In genomic region chr9:65700504-65700903, GRCm38 (mm10) we compare ENCODE assay signal across 27 mouse cellular contexts. TPM values are rescaled to one million over a fixed set of nuclear protein-coding genes. Genes with fewer than 3 reads are reported as not detected.
A peak's percentile ranks its signal among the peaks of the same experiment; 100 is the strongest.
DNase-seq lines count a peak whose midpoint lies in the region; ATAC-seq and TF ChIP-seq lines count a peak whose summit lies in the region.
"Had no signal": no experiment of that assay in that cellular context is flagged by ENCODE, and none has a peak within 500 bp of the region (broad histone marks: within the 10 kb centered on the region; RNA-seq: fewer than 3 reads in every experiment).

No protein-coding gene starts in this region.

- no peaks in the 10 kb centered on the region for H3K27me3 ChIP-seq in megakaryocyte, embryonic 14.5 days (replicated peaks)
- H3K27me3 ChIP-seq in MEL (ENCODE audit: control insufficient read depth in 1 of 2, insufficient read depth in 2 of 2, low read length in 2 of 2), result no peaks in the 10 kb centered on the region
- H3K27me3 ChIP-seq: CH12.LX; embryonic facial prominence, embryonic 13.5 days; embryonic facial prominence, embryonic 15.5 days; forebrain, embryonic 12.5 days; Patski had no signal

- peaks cover 44% of the 10 kb centered on the region for H3K4me1 ChIP-seq in megakaryocyte, embryonic 14.5 days
- peaks cover 2 to 5% of the 10 kb centered on the region in 2 experiments; a peak in 1 of 4 replicates for H3K4me1 ChIP-seq in MEL (ENCODE audit: control insufficient read depth in 1 of 2, insufficient read depth in 2 of 2, low read length in 2 of 2)
- H3K4me1 ChIP-seq: embryonic facial prominence, embryonic 13.5 days; embryonic facial prominence, embryonic 15.5 days; forebrain, embryonic 10.5 days had no signal

- peak overlapping the region; percentile 19 for H3K4me3 ChIP-seq in megakaryocyte, embryonic 14.5 days (replicated peaks)
- H3K4me3 ChIP-seq in MEL (ENCODE audit: control insufficient read depth in 1 of 2, insufficient read depth in 1 of 2, low read depth in 2 of 2, low read length in 2 of 2), result no peak overlapping the region
- H3K4me3 ChIP-seq: embryonic facial prominence, embryonic 13.5 days; embryonic facial prominence, embryonic 15.5 days; erythroblast, embryonic 14.5 days; forebrain, embryonic 10.5 days; forebrain, embryonic 12.5 days had no signal

- no peaks in the 10 kb centered on the region for H3K79me2 ChIP-seq in MEL (ENCODE audit: control insufficient read depth, insufficient read depth, low read length, poor library complexity)

- no peak overlapping the region for H3K9ac ChIP-seq in MEL (ENCODE audit: control insufficient read depth, low read depth, low read length, poor library complexity, severe bottlenecking)
- H3K9ac ChIP-seq: embryonic facial prominence, embryonic 13.5 days; embryonic facial prominence, embryonic 15.5 days; forebrain, embryonic 12.5 days had no signal

- peaks cover 97% of the 10 kb centered on the region for H3K36me3 ChIP-seq in megakaryocyte, embryonic 14.5 days (replicated peaks; ENCODE audit: low read length)
- H3K36me3 ChIP-seq in MEL (ENCODE audit: control insufficient read depth in 1 of 2, insufficient read depth in 2 of 2, low read length in 2 of 2), result peaks cover 5 to 8% of the 10 kb centered on the region in 2 experiments

- TF ChIP-seq EP300 in MEL (IDR thresholded peaks at IDR 0.05; ENCODE audit: low read depth in 1 of 2, low read length in 2 of 2), result peak in 1 of 2 experiments; percentile 58; a peak in 1 of 4 replicates

- H3K27ac ChIP-seq in MEL (ENCODE audit: control insufficient read depth, low read depth, low read length), result no peak overlapping the region
- H3K27ac ChIP-seq: embryonic facial prominence, embryonic 13.5 days; embryonic facial prominence, embryonic 15.5 days; forebrain, embryonic 10.5 days; forebrain, embryonic 12.5 days had no signal

- peak; percentile 70 for DNase-seq in MEL (ENCODE audit: low read depth, low spot score)
- DNase-seq in cerebellum, postnatal 25 days, result no peak
- DNase-seq: adrenal gland, adult 2 months; adrenal gland, postnatal 10 days; adrenal gland, postnatal 25 days; B cell, adult 2 months; cerebellum, adult 11-12 months; cerebellum, adult 2 months; cerebellum, adult 9-10 months; cerebellum, postnatal 10 days; cerebellum, postnatal 36 days; embryo, embryonic 11 days had no signal

- TF ChIP-seq POLR2A in MEL (IDR thresholded peaks at IDR 0.05; ENCODE audit: control insufficient read depth in 1 of 2, insufficient read depth in 1 of 2, low read depth in 1 of 2, low read length in 2 of 2, poor library complexity in 1 of 2), result no peak

- TF ChIP-seq RAD21 in MEL (IDR thresholded peaks at IDR 0.05; ENCODE audit: low read depth, low read length), result no peak

- TF ChIP-seq CTCF in MEL (IDR thresholded peaks at IDR 0.05 in 2 of 3, conservative IDR thresholded peaks at IDR 0.05 in 1 of 3; ENCODE audit: control insufficient read depth in 1 of 3, insufficient read depth in 1 of 3, low read depth in 2 of 3, low read length in 3 of 3, poor library complexity in 1 of 3, severe bottlenecking in 1 of 3), result no peak

- no peaks in the 10 kb centered on the region for H3K9me3 ChIP-seq in megakaryocyte, embryonic 14.5 days
- H3K9me3 ChIP-seq in MEL (replicated peaks; ENCODE audit: insufficient read depth, low read length), result no peaks in the 10 kb centered on the region
- H3K9me3 ChIP-seq: embryonic facial prominence, embryonic 13.5 days; embryonic facial prominence, embryonic 15.5 days; forebrain, embryonic 10.5 days; forebrain, embryonic 12.5 days; G1E had no signal

- no peak for ATAC-seq in megakaryocyte, adult 5-6 weeks (ENCODE audit: poor library complexity, severe bottlenecking)
- ATAC-seq in megakaryocyte progenitor cell, adult 5-6 weeks (replicated peaks; ENCODE audit: poor library complexity), result peak; percentile 52
- ATAC-seq in monocyte, adult 5-6 weeks (replicated peaks; ENCODE audit: insufficient number of reproducible peaks, low FRiP score, low TSS enrichment, poor library complexity, severe bottlenecking), result no peak
- ATAC-seq: CD4-positive, CD25-positive, alpha-beta regulatory T cell, adult 4 months; forebrain, embryonic 14.5 days; forebrain, embryonic 16.5 days; Patski had no signal

TF ChIP-seq in MEL, 35 proteins besides CTCF, POLR2A, EP300 and RAD21:
- no peak for TF ChIP-seq MAFK (IDR thresholded peaks at IDR 0.05; ENCODE audit: borderline replicate concordance, low read depth, low read length)
- TF ChIP-seq TAL1 (IDR thresholded peaks at IDR 0.05; ENCODE audit: low read length), result peak; percentile 56; the same call in 1 of the 2 replicates
- TF ChIP-seq GABPA (IDR thresholded peaks at IDR 0.05; ENCODE audit: low read depth, low read length), result no peak
- no peak for TF ChIP-seq NRF1 (IDR thresholded peaks at IDR 0.05; ENCODE audit: insufficient read depth, low read depth, low read length, poor library complexity, severe bottlenecking)
- TF ChIP-seq GATA1 (IDR thresholded peaks at IDR 0.05; ENCODE audit: low read depth, low read length), result peak; percentile 43; the same call in 1 of the 2 replicates
- TF ChIP-seq MAZ (IDR thresholded peaks at IDR 0.05; ENCODE audit: low read depth, low read length), result no peak
- TF ChIP-seq CHD1 (IDR thresholded peaks at IDR 0.05; ENCODE audit: low read depth, low read length), result no peak
- no peak for TF ChIP-seq USF1 (IDR thresholded peaks at IDR 0.05; ENCODE audit: low read depth, low read length)
- TF ChIP-seq UBTF (IDR thresholded peaks at IDR 0.05; ENCODE audit: borderline replicate concordance, insufficient read depth, low read depth, low read length), result no peak
- no peak for TF ChIP-seq POLR2AphosphoS2 (IDR thresholded peaks at IDR 0.05; ENCODE audit: low read length)
- no peak for TF ChIP-seq JUND (IDR thresholded peaks at IDR 0.05; ENCODE audit: low read depth, low read length)
- no peak for TF ChIP-seq MXI1 (IDR thresholded peaks at IDR 0.05; ENCODE audit: low read depth, low read length)
- no peak for TF ChIP-seq MEF2A (IDR thresholded peaks at IDR 0.05; ENCODE audit: extremely low read depth, insufficient replicate concordance, low read depth, low read length, poor library complexity, severe bottlenecking)
- TF ChIP-seq BHLHE40 (IDR thresholded peaks at IDR 0.05; ENCODE audit: borderline replicate concordance, low read depth, low read length), result no peak
- no peak for TF ChIP-seq ZC3H11A (IDR thresholded peaks at IDR 0.05; ENCODE audit: low read depth, low read length)
- no peak for TF ChIP-seq MYB (IDR thresholded peaks at IDR 0.05; ENCODE audit: low read depth, low read length)
- no peak for TF ChIP-seq HCFC1 (IDR thresholded peaks at IDR 0.05; ENCODE audit: low read depth, low read length)
- TF ChIP-seq RCOR1 (IDR thresholded peaks at IDR 0.05; ENCODE audit: low read depth, low read length), result no peak
- TF ChIP-seq MYC (IDR thresholded peaks at IDR 0.05; ENCODE audit: low read depth, low read length), result no peak
- no peak for TF ChIP-seq ZKSCAN1 (IDR thresholded peaks at IDR 0.05; ENCODE audit: low read depth, low read length)
- no peak for TF ChIP-seq SMC3 (IDR thresholded peaks at IDR 0.05; ENCODE audit: low read depth, low read length)
- 0 out of 2 replicates have a peak, but pooled peaks have one; percentile 24 for TF ChIP-seq TCF12 (IDR thresholded peaks at IDR 0.05; ENCODE audit: low read depth, low read length)
- no peak for TF ChIP-seq POLR2AphosphoS5 (IDR thresholded peaks at IDR 0.05; ENCODE audit: borderline replicate concordance, low read depth, low read length)
- no peak for TF ChIP-seq E2F4 (IDR thresholded peaks at IDR 0.05; ENCODE audit: borderline replicate concordance, low read depth, low read length)
- TF ChIP-seq KAT2A (conservative IDR thresholded peaks at IDR 0.05; ENCODE audit: low read depth, low read length), result no peak
- TF ChIP-seq MAX (IDR thresholded peaks at IDR 0.05; ENCODE audit: low read length), result no peak

RNA-seq across cellular contexts. Expression of gene Oaz2, which starts 32.7 kb away (rescaled TPM):
- 27.7 and 31.8 TPM in 2 replicates for polyA plus RNA-seq in megakaryocyte, embryonic 14.5 days (2012; ENCODE audit: insufficient read depth, low replicate concordance)
- total RNA-seq in megakaryocyte, adult 5-6 weeks (2015), result 12.5 and 15.9 TPM in 2 replicates
- total RNA-seq in megakaryocyte, adult 5-6 weeks (2017), result 40.2 and 43.9 TPM in 2 replicates
- 16.4 and 18.1 TPM in 2 replicates for total RNA-seq in MEL (2012; rRNA removed)
- polyA plus RNA-seq in MEL (2012; ENCODE audit: insufficient read depth in 1 of 2, insufficient read length in 2 of 2, low read depth in 1 of 2, low replicate concordance in 2 of 2, missing spikeins in 1 of 2), result 10 to 100 TPM in 1 of 2 experiments, not detected in 1; 34.6 TPM
- 8.3 and 15.7 TPM in 2 replicates for total RNA-seq in megakaryocyte progenitor cell, adult 5-6 weeks (2015)
- 34.4 and 37.3 TPM in 2 replicates for total RNA-seq in megakaryocyte progenitor cell, adult 5-6 weeks (2017)
- total RNA-seq in monocyte, adult 5-6 weeks (2017), result 72.0 to 107 TPM (median 78.2 TPM) in 3 replicates
